Mouse (Mus musculus) hindbrain, embryonic 16.5 days (tissue): ENCODE measurements around the gene Poc1a. TPM values are rescaled to one million over a fixed set of nuclear protein-coding genes. Genes with fewer than 3 reads are reported as not detected.

ENCODE experiments used
- ATAC-seq: fragments of 200-750 bp; cut with Nextera tagmentation; 2 replicates; pipeline ENCODE4 v1.8.0; 2017; ENCODE audit warnings: moderate TSS enrichment, moderate library complexity
- H3K27ac ChIP-seq: fragments of 300-500 bp; sonication (generic); 2 replicates; pipeline ENCODE4 v1.5.1; 2014; ENCODE audit warnings: low read depth, mild to moderate bottlenecking, control low read depth, low read length, moderate library complexity
- H3K27me3 ChIP-seq: fragments of 300-500 bp; sonication (generic); replicated peaks from 2 replicates; pipeline ENCODE4 v1.6.1; 2014; ENCODE audit warnings: low read length; ENCODE audit not compliant: control insufficient read depth, insufficient read depth
- H3K36me3 ChIP-seq: fragments of 300-500 bp; sonication (generic); 2 replicates; pipeline ENCODE4 v1.6.1; 2014; ENCODE audit warnings: mild to moderate bottlenecking, low read length, moderate library complexity, mixed read lengths; ENCODE audit not compliant: control insufficient read depth, insufficient read depth
- H3K4me1 ChIP-seq: fragments of 300-500 bp; sonication (generic); 2 replicates; pipeline ENCODE4 v1.6.1; 2014; ENCODE audit warnings: low read depth, low read length; ENCODE audit not compliant: control insufficient read depth, insufficient read depth
- H3K4me2 ChIP-seq: fragments of 300-500 bp; sonication (generic); 2 replicates; pipeline ENCODE4 v1.6.1; 2014; ENCODE audit warnings: mild to moderate bottlenecking, low read length, control low read depth, moderate library complexity
- H3K4me3 ChIP-seq: fragments of 300-500 bp; sonication (generic); 2 replicates; pipeline ENCODE4 v1.5.1; 2014; ENCODE audit warnings: mild to moderate bottlenecking, low read length, control low read depth, moderate library complexity
- H3K9ac ChIP-seq: fragments of 300-500 bp; sonication (generic); 2 replicates; pipeline ENCODE4 v1.6.1; 2014; ENCODE audit warnings: low read depth, mild to moderate bottlenecking, control low read depth, low read length, moderate library complexity
- H3K9me3 ChIP-seq: fragments of 300-500 bp; sonication (generic); 2 replicates; pipeline ENCODE4 v1.6.1; 2014; ENCODE audit warnings: mild to moderate bottlenecking, low read length, moderate library complexity; ENCODE audit not compliant: control insufficient read depth
- WGBS: fragments of 180-500 bp; shearing (Covaris S2); extraction: QIAGEN DNeasy Blood & Tissue Kit; methylation state at CpG from one replicate; pipeline ENCODE4 v1.1.7; 2014; 5-methylcytosine and 5-hydroxymethylcytosine counted together
- polyA plus RNA-seq: library from polyadenylated mRNA; unstranded; fragments of >200 nt; fragmentation: Nextera tagmentation; extraction: Ambion mirVana; gene quantifications from 2 replicates; pipeline ENCODE4 v1.2.1, GENCODE M21; 2015

The Poc1a gene
- polyA plus RNA-seq, 1 experiment from 2014 or later = 8.9 TPM

DNA sequence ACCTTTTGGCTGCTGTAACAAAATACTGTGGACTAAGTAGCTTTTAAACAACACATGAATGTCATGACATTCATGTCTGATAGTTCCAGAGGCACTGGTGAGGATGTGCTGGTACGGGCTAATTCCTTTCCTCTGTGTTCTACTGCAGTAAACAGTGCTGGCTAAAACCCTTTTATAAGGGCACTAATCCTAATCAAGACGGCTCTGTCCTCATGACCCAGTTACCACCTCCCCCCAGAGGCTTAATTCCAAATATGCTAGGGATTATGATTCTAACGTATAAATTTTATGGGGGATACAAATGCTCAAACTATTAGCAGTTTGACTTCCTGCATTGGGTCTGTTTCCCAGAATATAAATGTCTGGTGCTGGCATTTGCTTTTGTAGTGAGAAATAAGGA is 33.3 kb downstream of the Poc1a start:
- Histone ChIP-seq H3K27me3 (no peaks in the 10 kb centered on the region), H3K9me3 (no peaks in the 10 kb centered on the region), H3K9ac (no peak overlapping the region), H3K27ac (no peak overlapping the region), H3K4me1 (peaks cover 2% of the 10 kb centered on the region; the same call in 1 of the 2 replicates), H3K36me3 (no peaks in the 10 kb centered on the region), H3K4me3 (no peak overlapping the region), H3K4me2 (no peak overlapping the region)
- 69% methylated on average over 3 of the region's 3 CpGs for WGBS
- ATAC-seq = no peak

- H3K27me3 ChIP-seq = no peaks in the 10 kb centered on the region
- WGBS = 78% methylated on average over 2 of the region's 2 CpGs
Observed at GRCm38 (mm10) chr9:106318074-106318473, 37.2 kb downstream of the Poc1a start.

DNA sequence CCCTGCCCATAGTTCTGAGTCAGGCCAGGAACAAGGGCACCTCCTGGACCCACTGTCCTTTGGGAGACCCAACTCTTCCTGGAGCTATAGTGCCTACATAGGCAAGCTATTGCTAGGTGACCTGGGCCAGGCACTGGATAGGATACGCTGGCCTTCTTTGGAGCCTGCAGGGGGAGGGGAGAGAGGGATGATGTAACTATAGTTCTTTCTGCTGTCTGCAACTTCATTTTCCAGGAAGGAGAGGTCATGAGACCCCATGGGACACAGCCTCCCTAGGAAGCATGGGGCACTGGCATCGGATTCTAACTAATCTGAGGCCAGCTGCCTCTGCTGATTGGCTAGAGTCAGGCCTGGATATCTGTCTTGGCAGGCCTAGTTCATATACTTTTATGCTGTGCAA is 38.2 kb downstream of the Poc1a start:
- Histone ChIP-seq H3K4me2 (no peak overlapping the region), H3K36me3 (no peaks in the 10 kb centered on the region), H3K9ac (no peak overlapping the region), H3K9me3 (no peaks in the 10 kb centered on the region), H3K4me1 (peaks cover 2% of the 10 kb centered on the region; the same call in 1 of the 2 replicates), H3K4me3 (no peak overlapping the region), H3K27ac (no peak overlapping the region; the same call in 1 of the 2 replicates), H3K27me3 (no peaks in the 10 kb centered on the region)
- ATAC-seq = no peak
- WGBS = 62% methylated on average over 2 of the region's 2 CpGs

More at GRCm38 (mm10) chr9:106318074-106318473, 37.2 kb downstream of the Poc1a start:
- no peaks in the 10 kb centered on the region for H3K36me3 ChIP-seq
- no peaks in the 10 kb centered on the region for H3K9me3 ChIP-seq
- no peak overlapping the region for H3K4me3 ChIP-seq
- no peak overlapping the region for H3K27ac ChIP-seq
- ATAC-seq = no peak
- H3K4me2 ChIP-seq = no peak overlapping the region
- H3K9ac ChIP-seq = no peak overlapping the region
- H3K4me1 ChIP-seq = peaks cover 2% of the 10 kb centered on the region; the same call in 1 of the 2 replicates

DNA sequence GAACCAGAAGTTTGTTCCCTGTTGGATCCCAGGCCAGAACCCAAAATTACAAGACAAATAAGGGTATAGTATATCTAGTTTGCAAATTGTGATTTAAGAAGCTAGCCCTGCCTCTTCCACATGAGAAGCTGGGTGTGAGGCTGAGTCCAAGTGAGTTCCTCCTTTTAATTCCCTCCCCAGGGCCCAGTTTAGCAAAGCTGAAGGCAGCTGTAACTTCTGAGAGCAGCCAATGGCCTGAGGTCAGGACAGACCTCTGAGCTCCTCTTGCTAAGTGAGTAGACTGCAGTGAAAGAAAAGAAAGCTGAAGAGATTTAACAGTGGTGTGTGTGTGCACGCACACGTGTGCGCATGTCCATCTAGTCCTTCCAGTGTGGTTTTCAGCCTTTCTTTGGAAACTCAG is 41.6 kb downstream of the Poc1a start:
- Histone ChIP-seq H3K27ac (no peak overlapping the region), H3K4me1 (peaks cover 2% of the 10 kb centered on the region), H3K36me3 (no peaks in the 10 kb centered on the region), H3K9ac (no peak overlapping the region), H3K27me3 (no peaks in the 10 kb centered on the region), H3K4me3 (no peak overlapping the region), H3K4me2 (no peak overlapping the region), H3K9me3 (no peaks in the 10 kb centered on the region)
- no peak for ATAC-seq
- WGBS = 84% methylated on average over 3 of the region's 3 CpGs

GRCm38 (mm10) chr9:106326241-106326640 is 45.4 kb downstream of the Poc1a start:
- Histone ChIP-seq H3K9me3 (no peaks in the 10 kb centered on the region), H3K36me3 (no peaks in the 10 kb centered on the region), H3K4me2 (no peak overlapping the region), H3K4me3 (no peak overlapping the region), H3K27me3 (no peaks in the 10 kb centered on the region), H3K9ac (no peak overlapping the region), H3K4me1 (no peaks in the 10 kb centered on the region; the same call in 1 of the 2 replicates), H3K27ac (no peak overlapping the region)
- ATAC-seq = no peak
- 85% methylated on average over 8 of the region's 8 CpGs for WGBS

GRCm38 (mm10) chr9:106327125-106327809 is 46.4 kb downstream of the Poc1a start:
- H3K27me3 ChIP-seq = no peaks in the 10 kb centered on the region
- WGBS = 64% methylated on average over 8 of the region's 8 CpGs
- H3K4me2 ChIP-seq = no peak overlapping the region
- H3K4me1 ChIP-seq = no peaks in the 10 kb centered on the region; the same call in 1 of the 2 replicates
- H3K27ac ChIP-seq = no peak overlapping the region
- no peaks in the 10 kb centered on the region for H3K9me3 ChIP-seq
- ATAC-seq = peak; percentile 50
- no peak overlapping the region for H3K9ac ChIP-seq
- H3K36me3 ChIP-seq = no peaks in the 10 kb centered on the region
- no peak overlapping the region for H3K4me3 ChIP-seq

- Histone ChIP-seq H3K27me3 (no peaks in the 10 kb centered on the region), H3K9ac (no peak overlapping the region), H3K4me3 (no peak overlapping the region), H3K27ac (no peak overlapping the region), H3K9me3 (no peaks in the 10 kb centered on the region), H3K4me2 (no peak overlapping the region), H3K4me1 (no peaks in the 10 kb centered on the region; the same call in 1 of the 2 replicates), H3K36me3 (no peaks in the 10 kb centered on the region)
- WGBS = 87% methylated on average over 7 of the region's 7 CpGs
- ATAC-seq = no peak
Observed at GRCm38 (mm10) chr9:106328068-106328610, 47.3 kb downstream of the Poc1a start.

- WGBS = 83% methylated on average over 5 of the region's 5 CpGs
- H3K4me1 ChIP-seq = no peaks in the 10 kb centered on the region; the same call in 1 of the 2 replicates
- H3K4me3 ChIP-seq = no peak overlapping the region
- H3K9ac ChIP-seq = no peak overlapping the region
- no peaks in the 10 kb centered on the region for H3K9me3 ChIP-seq
- H3K4me2 ChIP-seq = no peak overlapping the region
- no peak for ATAC-seq
- H3K27ac ChIP-seq = no peak overlapping the region
- no peaks in the 10 kb centered on the region for H3K27me3 ChIP-seq
- H3K36me3 ChIP-seq = no peaks in the 10 kb centered on the region
Observed at GRCm38 (mm10) chr9:106328772-106329511, 48.1 kb downstream of the Poc1a start.

GRCm38 (mm10) chr9:106332746-106333145 is 51.9 kb downstream of the Poc1a start:
- Histone ChIP-seq H3K4me3 (no peak overlapping the region), H3K36me3 (no peaks in the 10 kb centered on the region), H3K9me3 (no peaks in the 10 kb centered on the region), H3K9ac (no peak overlapping the region), H3K4me2 (no peak overlapping the region), H3K27ac (no peak overlapping the region), H3K4me1 (no peaks in the 10 kb centered on the region), H3K27me3 (no peaks in the 10 kb centered on the region)
- ATAC-seq = no peak
- WGBS = 85% methylated on average over 3 of the region's 3 CpGs
